Mouse (Mus musculus): ENCODE measurements around the gene Stard7. TPM values are rescaled to one million over a fixed set of nuclear protein-coding genes. Genes with fewer than 3 reads are reported as not detected.

Gene Stard7
- polyA plus RNA-seq, 1 experiment from 2014 or later: 94.5 TPM

GRCm38 (mm10) chr2:127337531-127337930 lies 67.5 kb downstream of the Stard7 start:
- Histone ChIP-seq H3K4me3 (ENCODE audit: low read depth, low read length) (no peak overlapping the region), H3K4me1 (ENCODE audit: control insufficient read depth, insufficient read depth, low read length) (peaks cover 6% of the 10 kb centered on the region; the same call in 1 of the 2 replicates)

DNA sequence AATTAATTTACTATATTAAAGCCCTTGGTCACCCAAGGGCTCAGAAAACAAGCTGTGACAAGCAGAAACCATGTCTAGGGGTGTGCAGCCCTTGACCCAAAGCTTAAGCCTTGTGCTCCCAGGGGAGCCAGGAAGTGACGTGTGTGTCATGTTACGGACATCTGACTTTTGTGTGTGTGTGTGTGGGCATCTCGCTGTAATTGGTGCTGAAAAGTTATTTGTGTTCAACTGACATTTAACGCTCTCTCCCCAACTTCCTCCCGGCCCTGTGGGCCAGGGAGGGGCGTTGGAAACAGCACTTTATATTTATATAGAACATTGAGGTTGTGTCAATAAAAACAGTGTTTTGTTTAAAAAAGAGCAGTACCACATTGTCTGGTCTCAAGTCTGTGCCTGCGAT lies 68.0 kb downstream of the Stard7 start:
- H3K9ac ChIP-seq (ENCODE audit: low read depth, low read length): no peak overlapping the region
- no peak overlapping the region for H3K4me3 ChIP-seq (ENCODE audit: low read depth, low read length)
- H3K4me1 ChIP-seq (ENCODE audit: control insufficient read depth, insufficient read depth, low read length): peaks cover 6% of the 10 kb centered on the region; the same call in 1 of the 2 replicates
- 72% methylated on average over 7 of the region's 7 CpGs for WGBS
- no peak for ATAC-seq
- no peak overlapping the region for H3K4me2 ChIP-seq (ENCODE audit: low read length)
- peaks cover 19% of the 10 kb centered on the region for H3K27me3 ChIP-seq (ENCODE audit: control insufficient read depth, insufficient read depth, low read depth, low read length)
- no peaks in the 10 kb centered on the region for H3K9me3 ChIP-seq (replicated peaks; ENCODE audit: control insufficient read depth, low read length, poor library complexity, severe bottlenecking)
- H3K36me3 ChIP-seq (ENCODE audit: control insufficient read depth, insufficient read depth, low read length): no peaks in the 10 kb centered on the region
- no peak overlapping the region for H3K27ac ChIP-seq (ENCODE audit: low read length)

More at GRCm38 (mm10) chr2:127337531-127337930, 67.5 kb downstream of the Stard7 start:
- Histone ChIP-seq H3K27ac (ENCODE audit: low read length) (no peak overlapping the region), H3K4me2 (ENCODE audit: low read length) (peak overlapping the region; percentile 93; the same call in 1 of the 2 replicates), H3K36me3 (ENCODE audit: control insufficient read depth, insufficient read depth, low read length) (no peaks in the 10 kb centered on the region), H3K27me3 (ENCODE audit: control insufficient read depth, insufficient read depth, low read depth, low read length) (peaks cover 19% of the 10 kb centered on the region), H3K9me3 (replicated peaks; ENCODE audit: control insufficient read depth, low read length, poor library complexity, severe bottlenecking) (no peaks in the 10 kb centered on the region), H3K9ac (ENCODE audit: low read depth, low read length) (no peak overlapping the region)
- ATAC-seq: no peak
- WGBS: 74% methylated on average over 11 of the region's 11 CpGs

GRCm38 (mm10) chr2:127338416-127338815 lies 68.4 kb downstream of the Stard7 start, which contains the start of gene Astl:
TSS of gene Astl (plus strand) at chr2:127338639.
- Histone ChIP-seq H3K36me3 (ENCODE audit: control insufficient read depth, insufficient read depth, low read length) (no peaks in the 10 kb centered on the region), H3K9ac (ENCODE audit: low read depth, low read length) (no peak within 1 kb of the TSS), H3K27me3 (ENCODE audit: control insufficient read depth, insufficient read depth, low read depth, low read length) (peaks cover 19% of the 10 kb centered on the region), H3K27ac (ENCODE audit: low read length) (no peak within 1 kb of the TSS), H3K4me2 (ENCODE audit: low read length) (peak within 1 kb of the TSS; percentile 93; the same call in 1 of the 2 replicates), H3K4me1 (ENCODE audit: control insufficient read depth, insufficient read depth, low read length) (peaks cover 6% of the 10 kb centered on the region; the same call in 1 of the 2 replicates), H3K9me3 (replicated peaks; ENCODE audit: control insufficient read depth, low read length, poor library complexity, severe bottlenecking) (no peaks in the 10 kb centered on the region), H3K4me3 (ENCODE audit: low read depth, low read length) (no peak within 1 kb of the TSS)
- no peak for ATAC-seq
- whole genome bisulfite sequencing: 93% methylated on average over 4 of the region's 4 CpGs

DNA sequence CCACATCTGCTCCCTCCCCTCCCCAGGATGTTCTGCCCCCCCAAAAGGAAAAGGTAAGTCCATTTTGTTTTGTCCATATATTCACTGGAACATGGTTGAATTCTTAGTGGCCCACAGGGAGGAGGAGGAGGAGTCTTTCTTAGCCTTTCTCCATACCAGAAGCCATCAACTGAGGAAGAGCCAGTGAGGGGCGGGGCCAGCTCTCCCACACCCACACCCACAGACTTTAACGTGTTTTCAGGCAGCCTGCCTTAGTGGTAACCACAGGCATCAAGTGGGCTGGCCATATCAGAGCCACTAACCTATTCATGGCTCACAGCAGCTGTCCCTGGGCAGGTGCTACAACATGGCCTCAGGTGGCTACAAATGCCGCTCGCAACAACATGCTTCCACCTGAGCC lies 68.8 kb downstream of the Stard7 start:
- peaks cover 19% of the 10 kb centered on the region for H3K27me3 ChIP-seq (ENCODE audit: control insufficient read depth, insufficient read depth, low read depth, low read length)
- H3K4me1 ChIP-seq (ENCODE audit: control insufficient read depth, insufficient read depth, low read length): peaks cover 6% of the 10 kb centered on the region; the same call in 1 of the 2 replicates
- no peaks in the 10 kb centered on the region for H3K9me3 ChIP-seq (replicated peaks; ENCODE audit: control insufficient read depth, low read length, poor library complexity, severe bottlenecking)
- WGBS: 69% methylated on average over 4 of the region's 4 CpGs
- H3K4me2 ChIP-seq (ENCODE audit: low read length): no peak overlapping the region
- no peaks in the 10 kb centered on the region for H3K36me3 ChIP-seq (ENCODE audit: control insufficient read depth, insufficient read depth, low read length)
- no peak overlapping the region for H3K4me3 ChIP-seq (ENCODE audit: low read depth, low read length)
- H3K27ac ChIP-seq (ENCODE audit: low read length): no peak overlapping the region
- no peak for ATAC-seq
- no peak overlapping the region for H3K9ac ChIP-seq (ENCODE audit: low read depth, low read length)

DNA sequence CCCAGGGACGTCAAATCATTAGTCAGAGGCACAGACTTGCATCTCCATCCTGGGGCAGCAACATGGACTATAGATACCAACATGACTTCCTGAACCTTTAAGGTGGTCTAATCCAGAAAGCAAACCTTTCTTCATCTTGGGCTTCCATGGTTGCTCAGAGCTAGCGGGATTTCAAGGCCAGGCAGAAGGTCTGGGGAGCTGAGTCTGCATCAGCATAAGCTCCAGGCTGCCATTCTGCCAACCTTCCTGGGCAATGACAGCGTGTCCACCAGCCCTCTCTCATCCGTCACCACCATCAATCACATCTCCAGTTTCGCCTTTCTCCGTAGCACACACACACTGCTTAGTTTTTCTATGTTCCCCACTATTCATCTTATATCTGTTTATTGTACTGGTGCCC lies 69.2 kb downstream of the Stard7 start:
- no peak overlapping the region for H3K4me2 ChIP-seq (ENCODE audit: low read length)
- 84% methylated on average over 6 of the region's 6 CpGs for WGBS
- no peak overlapping the region for H3K4me3 ChIP-seq (ENCODE audit: low read depth, low read length)
- no peaks in the 10 kb centered on the region for H3K9me3 ChIP-seq (replicated peaks; ENCODE audit: control insufficient read depth, low read length, poor library complexity, severe bottlenecking)
- no peak overlapping the region for H3K9ac ChIP-seq (ENCODE audit: low read depth, low read length)
- peaks cover 19% of the 10 kb centered on the region for H3K27me3 ChIP-seq (ENCODE audit: control insufficient read depth, insufficient read depth, low read depth, low read length)
- ATAC-seq: no peak
- peaks cover 6% of the 10 kb centered on the region; the same call in 1 of the 2 replicates for H3K4me1 ChIP-seq (ENCODE audit: control insufficient read depth, insufficient read depth, low read length)
- H3K27ac ChIP-seq (ENCODE audit: low read length): no peak overlapping the region
- no peaks in the 10 kb centered on the region for H3K36me3 ChIP-seq (ENCODE audit: control insufficient read depth, insufficient read depth, low read length)

DNA sequence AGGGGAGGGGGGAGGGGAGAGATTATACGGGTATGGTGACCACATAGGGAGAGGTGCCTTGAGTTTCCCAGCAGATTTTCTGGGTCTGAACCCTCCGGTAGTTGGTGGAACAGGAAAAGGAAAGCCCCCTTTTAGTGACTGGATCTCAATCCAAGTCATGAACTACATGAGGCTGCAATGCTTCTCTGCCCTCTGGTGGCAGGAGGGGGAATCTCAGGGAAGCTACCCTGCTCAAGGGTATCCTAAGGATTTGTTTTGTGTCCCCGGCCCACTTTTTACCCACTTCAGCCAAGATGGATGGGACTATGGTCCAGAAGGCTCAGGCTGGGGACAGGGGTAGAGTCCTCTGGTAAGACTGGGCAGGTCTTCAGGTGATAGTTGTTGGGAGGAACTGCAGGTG lies 71.1 kb downstream of the Stard7 start:
- no peak for ATAC-seq
- Histone ChIP-seq H3K27me3 (ENCODE audit: control insufficient read depth, insufficient read depth, low read depth, low read length) (peaks cover 15% of the 10 kb centered on the region), H3K9me3 (replicated peaks; ENCODE audit: control insufficient read depth, low read length, poor library complexity, severe bottlenecking) (no peaks in the 10 kb centered on the region), H3K4me2 (ENCODE audit: low read length) (no peak overlapping the region), H3K4me1 (ENCODE audit: control insufficient read depth, insufficient read depth, low read length) (no peaks in the 10 kb centered on the region), H3K36me3 (ENCODE audit: control insufficient read depth, insufficient read depth, low read length) (no peaks in the 10 kb centered on the region), H3K9ac (ENCODE audit: low read depth, low read length) (no peak overlapping the region), H3K4me3 (ENCODE audit: low read depth, low read length) (no peak overlapping the region), H3K27ac (ENCODE audit: low read length) (no peak overlapping the region)
- WGBS: 12% methylated on average over 3 of the region's 3 CpGs

GRCm38 (mm10) chr2:127346334-127346733 lies 76.3 kb downstream of the Stard7 start:
- no peak for ATAC-seq
- WGBS: 77% methylated on average over 1 of the region's 1 CpGs
- H3K4me1 ChIP-seq (ENCODE audit: control insufficient read depth, insufficient read depth, low read length): no peaks in the 10 kb centered on the region
- H3K27ac ChIP-seq (ENCODE audit: low read length): no peak overlapping the region
- H3K4me3 ChIP-seq (ENCODE audit: low read depth, low read length): no peak overlapping the region
- no peak overlapping the region for H3K9ac ChIP-seq (ENCODE audit: low read depth, low read length)
- H3K27me3 ChIP-seq (ENCODE audit: control insufficient read depth, insufficient read depth, low read depth, low read length): peaks cover 2% of the 10 kb centered on the region; the same call in 1 of the 2 replicates
- no peaks in the 10 kb centered on the region for H3K36me3 ChIP-seq (ENCODE audit: control insufficient read depth, insufficient read depth, low read length)
- H3K9me3 ChIP-seq (replicated peaks; ENCODE audit: control insufficient read depth, low read length, poor library complexity, severe bottlenecking): no peaks in the 10 kb centered on the region
- no peak overlapping the region for H3K4me2 ChIP-seq (ENCODE audit: low read length)

DNA sequence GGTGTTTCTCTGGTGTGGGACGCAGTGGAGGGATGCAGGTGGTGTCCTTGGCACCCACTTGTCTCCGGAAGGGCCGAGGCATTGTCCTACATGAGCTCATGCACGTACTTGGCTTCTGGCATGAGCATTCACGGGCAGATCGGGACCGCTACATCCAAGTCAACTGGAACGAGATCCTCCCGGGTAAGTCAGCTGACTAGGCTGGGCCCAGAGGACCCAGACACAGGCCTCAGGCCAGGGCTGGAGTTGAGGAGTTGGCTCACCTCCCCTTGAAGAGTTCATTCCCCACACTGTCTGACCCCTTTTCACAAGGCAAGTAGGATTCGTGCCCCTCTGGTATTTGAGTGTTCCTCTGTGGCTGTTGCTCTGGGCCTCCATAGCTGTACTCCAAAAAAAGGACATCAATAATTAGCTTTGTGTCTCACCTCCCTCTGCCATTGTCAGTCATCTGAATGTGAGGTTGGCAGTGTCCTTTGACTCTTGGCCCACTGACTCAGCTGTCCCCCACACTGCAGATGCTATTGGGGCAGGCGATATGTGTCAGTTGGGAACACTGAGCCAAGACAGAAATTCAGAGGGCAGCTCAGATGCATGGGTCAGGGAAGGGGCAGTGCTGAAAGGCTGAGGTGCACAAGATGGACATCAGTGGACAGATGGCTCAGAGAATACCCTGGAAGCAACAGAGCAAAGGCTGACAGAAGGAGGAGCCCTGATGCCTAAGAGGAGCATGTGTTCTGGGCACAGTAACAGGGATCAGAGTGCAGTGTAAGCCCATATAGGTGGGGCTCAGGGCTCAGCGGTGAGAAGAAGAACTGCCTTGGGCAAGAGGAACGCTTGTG lies 77.3 kb downstream of the Stard7 start:
- Histone ChIP-seq H3K9me3 (replicated peaks; ENCODE audit: control insufficient read depth, low read length, poor library complexity, severe bottlenecking) (no peaks in the 10 kb centered on the region), H3K4me2 (ENCODE audit: low read length) (no peak overlapping the region), H3K4me3 (ENCODE audit: low read depth, low read length) (no peak overlapping the region), H3K27ac (ENCODE audit: low read length) (no peak overlapping the region), H3K27me3 (ENCODE audit: control insufficient read depth, insufficient read depth, low read depth, low read length) (no peaks in the 10 kb centered on the region), H3K4me1 (ENCODE audit: control insufficient read depth, insufficient read depth, low read length) (no peaks in the 10 kb centered on the region), H3K36me3 (ENCODE audit: control insufficient read depth, insufficient read depth, low read length) (no peaks in the 10 kb centered on the region), H3K9ac (ENCODE audit: low read depth, low read length) (no peak overlapping the region)
- WGBS: 85% methylated on average over 13 of the region's 13 CpGs
- no peak for ATAC-seq

Measured in midbrain, embryonic 16.5 days (tissue).